Comparison of ENCODE assay signal across 15 mouse cellular contexts in the genomic region with DNA sequence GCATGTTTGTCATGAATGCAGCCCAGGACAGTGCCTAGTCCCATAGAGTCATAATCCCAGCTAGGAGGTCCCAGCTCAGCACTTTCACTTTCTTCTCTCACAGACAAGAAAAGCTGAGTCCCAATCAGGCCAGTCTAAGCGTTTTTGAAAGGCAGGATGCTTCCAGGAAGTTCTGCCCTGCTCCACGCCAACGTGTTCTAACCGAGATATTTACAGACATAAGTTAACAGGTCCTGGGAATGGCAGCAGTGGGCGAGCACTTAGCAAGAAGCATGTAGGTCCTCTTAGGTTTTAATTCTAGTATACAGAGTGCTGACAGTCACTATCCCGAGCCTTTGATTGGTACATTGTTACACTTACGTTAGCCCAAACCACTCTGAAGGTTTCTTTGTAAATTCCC.
DNase-seq lines count a peak whose midpoint lies in the region; ATAC-seq and TF ChIP-seq lines count a peak whose summit lies in the region.
"Had no signal": no experiment of that assay in that cellular context is flagged by ENCODE, and none has a peak within 500 bp of the region (broad histone marks: within the 10 kb centered on the region; RNA-seq: fewer than 3 reads in every experiment).

No protein-coding gene starts in this region.

- no peak for TF ChIP-seq POLR2A in myocyte (IDR thresholded peaks at IDR 0.05; ENCODE audit: insufficient read length, low read depth)

- H3K4me1 ChIP-seq in liver, postnatal 0 days (ENCODE audit: insufficient read depth), result no peaks in the 10 kb centered on the region
- H3K4me1 ChIP-seq in heart, embryonic 15.5 days (replicated peaks), result peaks cover 20% of the 10 kb centered on the region
- peaks cover 8% of the 10 kb centered on the region; the same call in 1 of the 2 replicates for H3K4me1 ChIP-seq in intestine, embryonic 15.5 days (replicated peaks)

- TF ChIP-seq EP300 in liver, postnatal 0 days (IDR thresholded peaks at IDR 0.05; ENCODE audit: low read depth), result no peak

- H3K9ac ChIP-seq in liver, postnatal 0 days (replicated peaks), result no peak overlapping the region
- H3K9ac ChIP-seq in heart, embryonic 15.5 days, result no peak overlapping the region
- H3K9ac ChIP-seq in intestine, embryonic 15.5 days, result no peak overlapping the region
- H3K9ac ChIP-seq: embryonic facial prominence, embryonic 12.5 days; neural tube, embryonic 15.5 days had no signal

- WGBS in liver, postnatal 0 days (ENCODE audit: insufficient replicate concordance), result 37% methylated on average over 7 of the region's 7 CpGs
- 21% methylated on average over 7 of the region's 7 CpGs for WGBS in heart, embryonic 15.5 days
- WGBS in intestine, embryonic 15.5 days, result 31% methylated on average over 7 of the region's 7 CpGs

- peak; percentile 92 for DNase-seq in heart, adult 11 months
- DNase-seq in heart, postnatal 36 days, result no peak
- DNase-seq in liver, postnatal 0 days, result no peak
- no peak for DNase-seq in liver
- DNase-seq in thymus, adult 18-20 months, result no peak
- DNase-seq: adrenal gland, postnatal 14 days; cerebellum, postnatal 14 days; retina, postnatal 1 day had no signal

- no peak overlapping the region for H3ac ChIP-seq in myocyte (ENCODE audit: control insufficient read depth, insufficient read length)

- H3K9me3 ChIP-seq in liver, postnatal 0 days (ENCODE audit: low read length), result no peaks in the 10 kb centered on the region
- no peaks in the 10 kb centered on the region for H3K9me3 ChIP-seq in heart, embryonic 15.5 days (replicated peaks)
- no peaks in the 10 kb centered on the region for H3K9me3 ChIP-seq in intestine, embryonic 15.5 days
- H3K9me3 ChIP-seq: embryonic facial prominence, embryonic 12.5 days; forebrain, embryonic 10.5 days; neural tube, embryonic 15.5 days had no signal

- peak overlapping the region; percentile 32; the same call in 1 of the 2 replicates for H3K4me2 ChIP-seq in liver, postnatal 0 days (ENCODE audit: low read depth, low read length)
- H3K4me2 ChIP-seq in heart, embryonic 15.5 days, result peak overlapping the region; percentile 28
- H3K4me2 ChIP-seq in myocyte (ENCODE audit: low read depth), result peak overlapping the region; percentile 55
- no peak overlapping the region for H3K4me2 ChIP-seq in intestine, embryonic 15.5 days (replicated peaks)
- H3K4me2 ChIP-seq: embryonic facial prominence, embryonic 12.5 days; neural tube, embryonic 15.5 days had no signal

- H3K27me3 ChIP-seq in liver, postnatal 0 days (ENCODE audit: insufficient read depth, low read length), result no peaks in the 10 kb centered on the region
- H3K27me3 ChIP-seq in heart, embryonic 15.5 days, result no peaks in the 10 kb centered on the region
- H3K27me3 ChIP-seq in myocyte (ENCODE audit: control insufficient read depth, insufficient read depth, insufficient read length), result no peaks in the 10 kb centered on the region
- 0 out of 2 replicates have a peak, but pooled peaks cover 2% of the 10 kb centered on the region for H3K27me3 ChIP-seq in intestine, embryonic 15.5 days (replicated peaks)
- H3K27me3 ChIP-seq: embryonic facial prominence, embryonic 12.5 days; neural tube, embryonic 15.5 days had no signal

- H3K79me2 ChIP-seq in myocyte (ENCODE audit: control insufficient read depth, insufficient read depth), result no peaks in the 10 kb centered on the region

- TF ChIP-seq CTCF in liver, postnatal 0 days (IDR thresholded peaks at IDR 0.05; ENCODE audit: low read depth), result no peak

- intact Hi-C loops in heart, postnatal 36 days (cut with DNase I), result no loop called here

- no peaks in the 10 kb centered on the region for H3K36me3 ChIP-seq in liver, postnatal 0 days (replicated peaks; ENCODE audit: insufficient read depth, low read length)
- no peaks in the 10 kb centered on the region for H3K36me3 ChIP-seq in heart, embryonic 15.5 days
- H3K36me3 ChIP-seq in myocyte (ENCODE audit: control insufficient read depth, insufficient read depth), result no peaks in the 10 kb centered on the region
- H3K36me3 ChIP-seq in intestine, embryonic 15.5 days, result no peaks in the 10 kb centered on the region
- H3K36me3 ChIP-seq: embryonic facial prominence, embryonic 12.5 days; forebrain, embryonic 10.5 days; neural tube, embryonic 15.5 days had no signal

- H3K27ac ChIP-seq in liver, postnatal 0 days (ENCODE audit: low read depth), result no peak overlapping the region
- H3K27ac ChIP-seq in heart, embryonic 15.5 days, result no peak overlapping the region
- H3K27ac ChIP-seq in intestine, embryonic 15.5 days, result no peak overlapping the region
- H3K27ac ChIP-seq: embryonic facial prominence, embryonic 12.5 days; forebrain, embryonic 10.5 days; neural tube, embryonic 15.5 days had no signal

- ATAC-seq in liver, postnatal 0 days, result no peak
- no peak for ATAC-seq in heart, embryonic 15.5 days (replicated peaks; ENCODE audit: insufficient number of reproducible peaks, insufficient read depth, low FRiP score, low read depth)
- no peak for ATAC-seq in intestine, embryonic 15.5 days
- ATAC-seq: intestine, postnatal 0 days had no signal

- H3K4me3 ChIP-seq in liver, postnatal 0 days (ENCODE audit: low read depth, low read length), result no peak overlapping the region
- no peak overlapping the region for H3K4me3 ChIP-seq in heart, embryonic 15.5 days
- no peak overlapping the region for H3K4me3 ChIP-seq in myocyte
- no peak overlapping the region for H3K4me3 ChIP-seq in intestine, embryonic 15.5 days (replicated peaks)
- H3K4me3 ChIP-seq: embryonic facial prominence, embryonic 12.5 days; forebrain, embryonic 10.5 days; neural tube, embryonic 15.5 days had no signal

TF ChIP-seq in myocyte, 11 proteins besides CTCF, POLR2A, EP300 and RAD21:
- TF ChIP-seq E2F4 (IDR thresholded peaks at IDR 0.05; ENCODE audit: insufficient read depth), result no peak
- TF ChIP-seq MYOG (IDR thresholded peaks at IDR 0.05; ENCODE audit: control insufficient read depth in 1 of 3, insufficient read depth in 1 of 3, insufficient read length in 2 of 3, low read depth in 2 of 3), result no peak
- TF ChIP-seq MYOD1 (IDR thresholded peaks at IDR 0.05; ENCODE audit: control insufficient read depth in 1 of 3, insufficient read length in 2 of 3, low read depth in 2 of 3), result no peak
- TF ChIP-seq TCF12 (IDR thresholded peaks at IDR 0.05; ENCODE audit: insufficient read depth, poor library complexity, severe bottlenecking), result no peak
- TF ChIP-seq TCF3 (IDR thresholded peaks at IDR 0.05; ENCODE audit: insufficient read length, low read depth), result no peak
- TF ChIP-seq MAX (IDR thresholded peaks at IDR 0.05; ENCODE audit: low read depth), result no peak
- no peak for TF ChIP-seq CEBPB (IDR thresholded peaks at IDR 0.05; ENCODE audit: insufficient read depth, poor library complexity, severe bottlenecking)
- no peak for TF ChIP-seq USF1 (IDR thresholded peaks at IDR 0.05; ENCODE audit: low read depth)
- no peak for TF ChIP-seq REST (IDR thresholded peaks at IDR 0.05; ENCODE audit: insufficient read depth, insufficient read length)
- TF ChIP-seq POLR2AphosphoS2 (IDR thresholded peaks at IDR 0.05; ENCODE audit: insufficient read length, low read depth), result no peak
- TF ChIP-seq SRF (IDR thresholded peaks at IDR 0.05; ENCODE audit: control insufficient read depth, insufficient read length, low read depth), result no peak
